Mouse (Mus musculus): ENCODE measurements around the gene Oser1.
"Not testable (repeated sequence)": the region's sequence is repeated elsewhere in the genome, so short reads cannot be mapped to it uniquely, and the experiment has no call there.

The Oser1 gene

GRCm38 (mm10) chr2:163424597-163424996 lies at the start of gene Oser1:
Gene Oser1, minus strand, starts transcription at chr2:163424697.
- no peak for DNase-seq (ENCODE audit: low spot score)

GRCm38 (mm10) chr2:163472466-163472851 lies 48.0 kb upstream of the Oser1 start, which contains the start of gene Fitm2:
Gene Fitm2, minus strand, starts transcription at chr2:163472629.
- peak; percentile 94 for DNase-seq (ENCODE audit: low spot score)

- DNase-seq (ENCODE audit: low spot score): no peak
Measured at GRCm38 (mm10) chr2:163471710-163472465, 47.4 kb upstream of the Oser1 start.

- no peak for DNase-seq (ENCODE audit: low spot score)
Measured at GRCm38 (mm10) chr2:163471136-163471535, 46.6 kb upstream of the Oser1 start.

- DNase-seq (ENCODE audit: low spot score): no peak
Measured at GRCm38 (mm10) chr2:163469711-163470110, 45.2 kb upstream of the Oser1 start.

- DNase-seq (ENCODE audit: low spot score): no peak
Measured at GRCm38 (mm10) chr2:163468866-163469265, 44.4 kb upstream of the Oser1 start.

GRCm38 (mm10) chr2:163467585-163467984 lies 43.1 kb upstream of the Oser1 start:
- no peak for DNase-seq (ENCODE audit: low spot score)

- no peak for DNase-seq (ENCODE audit: low spot score)
Measured at GRCm38 (mm10) chr2:163466771-163467170, 42.3 kb upstream of the Oser1 start.

GRCm38 (mm10) chr2:163464562-163464961 lies 40.1 kb upstream of the Oser1 start:
- no peak for DNase-seq (ENCODE audit: low spot score)

- no peak for DNase-seq (ENCODE audit: low spot score)
Measured at GRCm38 (mm10) chr2:163463998-163464397, 39.5 kb upstream of the Oser1 start.

- DNase-seq (ENCODE audit: low spot score): no peak
Measured at GRCm38 (mm10) chr2:163463251-163463769, 38.8 kb upstream of the Oser1 start.

- DNase-seq (ENCODE audit: low spot score): no peak
Measured at GRCm38 (mm10) chr2:163462801-163463200, 38.3 kb upstream of the Oser1 start.

GRCm38 (mm10) chr2:163462386-163462785 lies 37.9 kb upstream of the Oser1 start:
- no peak for DNase-seq (ENCODE audit: low spot score)

GRCm38 (mm10) chr2:163461307-163461706 lies 36.8 kb upstream of the Oser1 start:
- DNase-seq (ENCODE audit: low spot score): not testable (repeated sequence)

- DNase-seq (ENCODE audit: low spot score): no peak
Measured at GRCm38 (mm10) chr2:163460622-163461021, 36.1 kb upstream of the Oser1 start.

GRCm38 (mm10) chr2:163459380-163459779 lies 34.9 kb upstream of the Oser1 start:
- no peak for DNase-seq (ENCODE audit: low spot score)

GRCm38 (mm10) chr2:163458539-163459265 lies 34.2 kb upstream of the Oser1 start:
- DNase-seq (ENCODE audit: low spot score): no peak

GRCm38 (mm10) chr2:163453378-163453777 lies 28.9 kb upstream of the Oser1 start:
- no peak for DNase-seq (ENCODE audit: low spot score)

- no peak for DNase-seq (ENCODE audit: low spot score)
Measured at GRCm38 (mm10) chr2:163452738-163453137, 28.2 kb upstream of the Oser1 start.

- DNase-seq (ENCODE audit: low spot score): no peak
Measured at GRCm38 (mm10) chr2:163450668-163451295, 26.3 kb upstream of the Oser1 start.

GRCm38 (mm10) chr2:163449276-163449675 lies 24.8 kb upstream of the Oser1 start:
- no peak for DNase-seq (ENCODE audit: low spot score)

- no peak for DNase-seq (ENCODE audit: low spot score)
Measured at GRCm38 (mm10) chr2:163447375-163447774, 22.9 kb upstream of the Oser1 start.

- DNase-seq (ENCODE audit: low spot score): no peak
Measured at GRCm38 (mm10) chr2:163444017-163444416, 19.5 kb upstream of the Oser1 start.

All from left cerebral cortex, adult 11 months (tissue).